Mouse (Mus musculus) hindbrain, postnatal 0 days (tissue): ENCODE results near the gene Rbm45. TPM values are rescaled to one million over a fixed set of nuclear protein-coding genes. Genes with fewer than 3 reads are reported as not detected.

Experiments used
- ATAC-seq: fragments of 200-750 bp; cut with Nextera tagmentation; 2 replicates; pipeline ENCODE4 v1.8.0; 2017; ENCODE audit warnings: mild to moderate bottlenecking, moderate TSS enrichment, moderate library complexity
- DNase-seq: peaks from one replicate; pipeline ENCODE4 v3.0.0-alpha.2; 2015; ENCODE audit warnings: low spot score
- H3K27ac ChIP-seq: fragments of 300-500 bp; sonication (generic); 2 replicates; pipeline ENCODE4 v1.5.1; 2014; ENCODE audit warnings: mild to moderate bottlenecking
- H3K27me3 ChIP-seq: fragments of 300-500 bp; sonication (generic); 2 replicates; pipeline ENCODE4 v1.6.1; 2014; ENCODE audit warnings: low read length, mixed read lengths; ENCODE audit not compliant: insufficient read depth
- H3K36me3 ChIP-seq: fragments of 300-500 bp; sonication (generic); 2 replicates; pipeline ENCODE4 v1.6.1; 2014; ENCODE audit warnings: low read length, mixed read lengths; ENCODE audit not compliant: insufficient read depth
- H3K4me1 ChIP-seq: fragments of 300-500 bp; sonication (generic); 2 replicates; pipeline ENCODE4 v1.6.1; 2014; ENCODE audit warnings: antibody characterized with exemption, low read length, mixed read lengths; ENCODE audit not compliant: insufficient read depth
- H3K4me2 ChIP-seq: fragments of 300-500 bp; sonication (generic); 2 replicates; pipeline ENCODE4 v1.6.1; 2014; ENCODE audit warnings: low read depth, mild to moderate bottlenecking, low read length, moderate library complexity, mixed read lengths
- H3K4me3 ChIP-seq: fragments of 300-500 bp; sonication (generic); 2 replicates; pipeline ENCODE4 v1.5.1; 2014; ENCODE audit warnings: low read length
- H3K9ac ChIP-seq: fragments of 300-500 bp; sonication (generic); replicated peaks from 2 replicates; pipeline ENCODE4 v1.6.1; 2014; ENCODE audit warnings: mild to moderate bottlenecking, low read length, moderate library complexity, mixed read lengths
- H3K9me3 ChIP-seq: fragments of 300-500 bp; sonication (generic); 2 replicates; pipeline ENCODE4 v1.6.1; 2016; ENCODE audit warnings: low read length, mixed read lengths
- CTCF ChIP-seq: IDR thresholded peaks from 2 replicates; pipeline ENCODE4 v1.5.1; 2016; ENCODE audit warnings: antibody characterized with exemption, control low read depth, low read depth
- WGBS: fragments of 180-500 bp; shearing (Covaris S2); extraction: QIAGEN DNeasy Blood & Tissue Kit; methylation state at CpG from one replicate; pipeline ENCODE4 v1.1.7; 2014; 5-methylcytosine and 5-hydroxymethylcytosine counted together
- polyA plus RNA-seq: library from polyadenylated mRNA; unstranded; fragments of >200 nt; fragmentation: Nextera tagmentation; extraction: Ambion mirVana; gene quantifications from 2 replicates; pipeline ENCODE4 v1.2.1, GENCODE M21; 2015
- total RNA-seq: library from RNA; depleted of rRNA; stranded (reverse); fragments of >200 nt; gene quantifications from 2 replicates; pipeline ENCODE4 v1.2.3, GENCODE M21; 2014; rRNA removed

The Rbm45 gene
- total and polyA plus RNA-seq, 2 experiments from 2014 or later = 15.1 to 27.1 TPM

- Histone ChIP-seq H3K36me3 (no peaks in the 10 kb centered on the region), H3K4me1 (peaks cover 3% of the 10 kb centered on the region; the same call in 1 of the 2 replicates), H3K9me3 (no peaks in the 10 kb centered on the region), H3K9ac (no peak overlapping the region), H3K4me2 (no peak overlapping the region), H3K27me3 (no peaks in the 10 kb centered on the region), H3K4me3 (no peak overlapping the region), H3K27ac (no peak overlapping the region)
- DNase-seq (no peak), ATAC-seq (no peak)
- no peak for TF ChIP-seq CTCF
- 68% methylated on average over 3 of the region's 3 CpGs for WGBS
Observed at GRCm38 (mm10) chr2:76426816-76427215, 57.0 kb downstream of the Rbm45 start.

GRCm38 (mm10) chr2:76429318-76429717 lies 59.5 kb downstream of the Rbm45 start:
- DNase-seq (no peak), ATAC-seq (no peak)
- H3K36me3 ChIP-seq = no peaks in the 10 kb centered on the region
- no peak overlapping the region for H3K4me3 ChIP-seq
- 54% methylated on average over 3 of the region's 3 CpGs for WGBS
- no peak overlapping the region for H3K9ac ChIP-seq
- H3K27ac ChIP-seq = no peak overlapping the region
- H3K9me3 ChIP-seq = no peaks in the 10 kb centered on the region
- no peaks in the 10 kb centered on the region for H3K27me3 ChIP-seq
- TF ChIP-seq CTCF = no peak
- H3K4me1 ChIP-seq = peaks cover 3% of the 10 kb centered on the region; the same call in 1 of the 2 replicates
- H3K4me2 ChIP-seq = no peak overlapping the region

GRCm38 (mm10) chr2:76429855-76430254 lies 60.1 kb downstream of the Rbm45 start:
- H3K9me3 ChIP-seq = no peaks in the 10 kb centered on the region
- ATAC-seq (no peak), DNase-seq (no peak)
- WGBS = 76% methylated on average over 5 of the region's 5 CpGs
- H3K4me1 ChIP-seq = peaks cover 3% of the 10 kb centered on the region; the same call in 1 of the 2 replicates
- no peak overlapping the region for H3K4me2 ChIP-seq
- no peak overlapping the region for H3K4me3 ChIP-seq
- TF ChIP-seq CTCF = no peak
- no peak overlapping the region for H3K27ac ChIP-seq
- no peaks in the 10 kb centered on the region for H3K36me3 ChIP-seq
- H3K9ac ChIP-seq = no peak overlapping the region
- no peaks in the 10 kb centered on the region for H3K27me3 ChIP-seq

GRCm38 (mm10) chr2:76430539-76430938 lies 60.8 kb downstream of the Rbm45 start:
- Histone ChIP-seq H3K4me3 (no peak overlapping the region), H3K4me2 (no peak overlapping the region), H3K27ac (no peak overlapping the region), H3K9me3 (no peaks in the 10 kb centered on the region), H3K27me3 (no peaks in the 10 kb centered on the region), H3K36me3 (no peaks in the 10 kb centered on the region), H3K4me1 (peaks cover 3% of the 10 kb centered on the region; the same call in 1 of the 2 replicates), H3K9ac (no peak overlapping the region)
- DNase-seq = no peak
- ATAC-seq = no peak
- no peak for TF ChIP-seq CTCF
- 76% methylated on average over 3 of the region's 3 CpGs for WGBS

Other genes with a start within 250 kb of the Rbm45 start
- gene Pde11a, start 31.2 kb upstream of the Rbm45 start, total RNA-seq = 0.58 and 3.1 TPM in 2 replicates
- 1.0 and 1.3 TPM in 2 replicates for gene Pde11a, start 31.2 kb upstream of the Rbm45 start, polyA plus RNA-seq
- gene Cyct, start 9.5 kb upstream of the Rbm45 start, total RNA-seq = not detected in 2 replicates
- gene Cyct, start 9.5 kb upstream of the Rbm45 start, polyA plus RNA-seq = 0.29 and 0.31 TPM in 2 replicates
- gene Osbpl6, start 36.5 kb downstream of the Rbm45 start, total RNA-seq = 23.8 and 37.8 TPM in 2 replicates
- gene Osbpl6, start 36.5 kb downstream of the Rbm45 start, polyA plus RNA-seq = 28.6 and 30.9 TPM in 2 replicates